Mouse (Mus musculus) CH12.LX (cell line): ENCODE measurements at regions not wholly inside any gene's neighbourhood (a gene's known extent, or its start where the extent isn't known, plus 50 kb on each side); places are given as distances from the start of the nearest gene placed in this dataset.

ENCODE experiments used
- DNase-seq: peaks from one replicate; pipeline ENCODE4 v3.0.0-alpha.2; 2013; ENCODE audit errors: extremely low read depth
- H3K27ac ChIP-seq: 2 replicates; pipeline ENCODE4 v1.5.1; 2012; ENCODE audit warnings: low read depth, mild to moderate bottlenecking, control low read depth, moderate library complexity; ENCODE audit not compliant: insufficient read depth
- H3K27me3 ChIP-seq: replicated peaks from 2 replicates; pipeline ENCODE3; 2012; ENCODE audit warnings: inconsistent platforms
- H3K36me3 ChIP-seq, 2 experiments: replicated peaks in 1 of 2; 2 replicates each; pipeline versions ENCODE3 to v1.6.1; 2012; ENCODE audit warnings: inconsistent platforms in 1 of 2, low read length in 1 of 2, mild to moderate bottlenecking in 1 of 2, mixed read lengths in 1 of 2, moderate library complexity in 1 of 2; ENCODE audit not compliant: control insufficient read depth in 1 of 2, insufficient read depth in 1 of 2
- H3K4me1 ChIP-seq, 2 experiments: 2 replicates each; pipeline ENCODE4 v1.6.1; 2012; ENCODE audit warnings: inconsistent platforms in 1 of 2, moderate library complexity in 1 of 2; ENCODE audit not compliant: insufficient read depth in 2 of 2, control insufficient read depth in 1 of 2
- H3K4me2 ChIP-seq: 2 replicates; pipeline ENCODE4 v1.6.1; 2012; ENCODE audit warnings: low read depth, mild to moderate bottlenecking, control low read depth; ENCODE audit not compliant: poor library complexity, insufficient read depth, severe bottlenecking
- H3K4me3 ChIP-seq, 3 experiments: fragments of 150-350 bp in 1 of 3; sonication (generic) in 1 of 3; replicated peaks in 1 of 3; 2 replicates each; pipeline versions ENCODE3 to v1.5.1; 2011 to 2012; ENCODE audit warnings: low read depth in 2 of 3, low read length in 2 of 3, mild to moderate bottlenecking in 2 of 3, moderate library complexity in 2 of 3, control low read depth in 1 of 3, improper control_type of control experiment in 1 of 3, inconsistent platforms in 1 of 3, mixed read lengths in 1 of 3; ENCODE audit not compliant: poor library complexity in 1 of 3
- H3K79me2 ChIP-seq: replicated peaks from 2 replicates; pipeline ENCODE4 v1.6.1; 2012; ENCODE audit warnings: mild to moderate bottlenecking, moderate library complexity; ENCODE audit not compliant: control insufficient read depth, poor library complexity, insufficient read depth, severe bottlenecking; ENCODE audit errors: extremely low read depth
- H3K9ac ChIP-seq: 2 replicates; pipeline ENCODE4 v1.6.1; 2012; ENCODE audit warnings: low read depth, mild to moderate bottlenecking, control low read depth, moderate library complexity; ENCODE audit not compliant: insufficient read depth
- H3K9me3 ChIP-seq: replicated peaks from 2 replicates; pipeline ENCODE3; 2012; ENCODE audit warnings: low read length, inconsistent platforms, mixed read lengths
- BHLHE40 ChIP-seq: IDR thresholded peaks from 2 replicates; pipeline ENCODE4 v1.6.1; 2011; ENCODE audit warnings: mild to moderate bottlenecking, low read depth, low read length, improper control_type of control experiment
- E2F4 ChIP-seq: IDR thresholded peaks from 2 replicates; pipeline ENCODE4 v1.6.1; 2011; ENCODE audit warnings: low read depth, low read length, improper control_type of control experiment; ENCODE audit not compliant: insufficient replicate concordance
- ELF1 ChIP-seq: IDR thresholded peaks from 2 replicates; pipeline ENCODE4 v1.6.1; 2014; ENCODE audit warnings: low read depth, mild to moderate bottlenecking, inconsistent platforms, low read length, improper control_type of control experiment
- GABPA ChIP-seq: IDR thresholded peaks from 2 replicates; pipeline ENCODE4 v1.6.1; 2012; ENCODE audit warnings: low read depth, low read length, improper control_type of control experiment, inconsistent platforms; ENCODE audit not compliant: insufficient replicate concordance
- HCFC1 ChIP-seq: IDR thresholded peaks from 2 replicates; pipeline ENCODE4 v1.6.1; 2012; ENCODE audit warnings: low read depth, mild to moderate bottlenecking, inconsistent platforms, low read length, improper control_type of control experiment
- IRF4 ChIP-seq: IDR thresholded peaks from 2 replicates; pipeline ENCODE4 v1.6.1; 2014; ENCODE audit warnings: low read depth, mild to moderate bottlenecking, inconsistent platforms, low read length, improper control_type of control experiment
- JUN ChIP-seq: IDR thresholded peaks from 2 replicates; pipeline ENCODE4 v1.6.1; 2011; ENCODE audit warnings: low read depth, mild to moderate bottlenecking, low read length, improper control_type of control experiment, moderate library complexity; ENCODE audit not compliant: insufficient read depth
- KAT2A ChIP-seq: IDR thresholded peaks from 2 replicates; pipeline ENCODE4 v1.6.1; 2012; ENCODE audit warnings: low read length, improper control_type of control experiment, inconsistent platforms; ENCODE audit not compliant: insufficient replicate concordance
- MAFK ChIP-seq: IDR thresholded peaks from 2 replicates; pipeline ENCODE4 v1.6.1; 2011; ENCODE audit warnings: low read length, improper control_type of control experiment; ENCODE audit not compliant: insufficient replicate concordance
- MAX ChIP-seq: IDR thresholded peaks from 2 replicates; pipeline ENCODE4 v1.6.1; 2011; ENCODE audit warnings: low read length, improper control_type of control experiment
- MXI1 ChIP-seq: IDR thresholded peaks from 2 replicates; pipeline ENCODE4 v1.6.1; 2011; ENCODE audit warnings: mild to moderate bottlenecking, low read depth, low read length, improper control_type of control experiment
- MYC ChIP-seq: IDR thresholded peaks from 2 replicates; pipeline ENCODE4 v1.6.1; 2011; ENCODE audit warnings: low read depth, mild to moderate bottlenecking, improper control_type of control experiment, low read length
- NELFE ChIP-seq: IDR thresholded peaks from 2 replicates; pipeline ENCODE4 v1.6.1; 2011; ENCODE audit warnings: low read depth, low read length, improper control_type of control experiment
- NRF1 ChIP-seq: IDR thresholded peaks from 2 replicates; pipeline ENCODE4 v1.6.1; 2014; ENCODE audit warnings: low read depth, mild to moderate bottlenecking, inconsistent platforms, low read length, improper control_type of control experiment, moderate library complexity
- PAX5 ChIP-seq: IDR thresholded peaks from 2 replicates; pipeline ENCODE4 v1.6.1; 2012; ENCODE audit warnings: low read length, inconsistent platforms, mixed read lengths
- POLR2A ChIP-seq: IDR thresholded peaks from 2 replicates; pipeline ENCODE4 v1.6.1; 2011; ENCODE audit warnings: low read depth, mild to moderate bottlenecking, improper control_type of control experiment, low read length
- POLR2AphosphoS2 ChIP-seq: IDR thresholded peaks from 2 replicates; pipeline ENCODE4 v1.6.1; 2011; ENCODE audit warnings: low read depth, low read length, improper control_type of control experiment
- RAD21 ChIP-seq: IDR thresholded peaks from 2 replicates; pipeline ENCODE4 v1.6.1; 2011; ENCODE audit warnings: low read depth, mild to moderate bottlenecking, low read length, improper control_type of control experiment, moderate library complexity
- RCOR1 ChIP-seq: conservative IDR thresholded peaks from 2 replicates; pipeline ENCODE4 v1.6.1; 2012; ENCODE audit warnings: low read depth, mild to moderate bottlenecking, inconsistent platforms, low read length, improper control_type of control experiment
- SIN3A ChIP-seq: IDR thresholded peaks from 2 replicates; pipeline ENCODE4 v1.6.1; 2012; ENCODE audit warnings: low read length, improper control_type of control experiment, inconsistent platforms
- TCF12 ChIP-seq: IDR thresholded peaks from 2 replicates; pipeline ENCODE4 v1.6.1; 2014; ENCODE audit warnings: low read depth, mild to moderate bottlenecking, inconsistent platforms, low read length, improper control_type of control experiment
- UBTF ChIP-seq: IDR thresholded peaks from 2 replicates; pipeline ENCODE4 v1.6.1; 2012; ENCODE audit warnings: low read depth, mild to moderate bottlenecking, inconsistent platforms, low read length, improper control_type of control experiment, moderate library complexity
- USF1 ChIP-seq: IDR thresholded peaks from 2 replicates; pipeline ENCODE4 v1.6.1; 2014; ENCODE audit warnings: low read depth, mild to moderate bottlenecking, inconsistent platforms, low read length, improper control_type of control experiment
- USF2 ChIP-seq: conservative IDR thresholded peaks from 2 replicates; pipeline ENCODE4 v1.6.1; 2011; ENCODE audit warnings: low read depth, low read length, improper control_type of control experiment
- ZC3H11A ChIP-seq: IDR thresholded peaks from 2 replicates; pipeline ENCODE4 v1.6.1; 2012; ENCODE audit warnings: low read depth, mild to moderate bottlenecking, inconsistent platforms, low read length, improper control_type of control experiment
- ZKSCAN1 ChIP-seq: IDR thresholded peaks from 2 replicates; pipeline ENCODE4 v1.6.1; 2012; ENCODE audit warnings: low read depth, inconsistent platforms, low read length, improper control_type of control experiment, borderline replicate concordance
- ZMIZ1 ChIP-seq: IDR thresholded peaks from 2 replicates; pipeline ENCODE4 v1.6.1; 2012; ENCODE audit warnings: low read depth, mild to moderate bottlenecking, inconsistent platforms, low read length, improper control_type of control experiment
- ZNF384 ChIP-seq: IDR thresholded peaks from 2 replicates; pipeline ENCODE4 v1.6.1; 2012; ENCODE audit warnings: low read depth, low read length, improper control_type of control experiment, inconsistent platforms
- dilution Hi-C: fragments of 300-500 bp; cut with MboI; formaldehyde crosslinking; loops from 2 replicates; pipeline ENCODE4 v1.14.3; 2020; ENCODE audit warnings: low sequenced_read_pairs; ENCODE audit not compliant: extremely low pct_unique_long_range_greater_than_20kb, extremely low pct_ligation_motif_present
- in situ Hi-C: fragments of 300-500 bp; cut with MboI; formaldehyde crosslinking; loops from 3 replicates; pipeline ENCODE4 v1.14.3; 2019; ENCODE audit warnings: low sequenced_read_pairs, low pct_ligation_motif_present, low pct_unique_long_range_greater_than_20kb, mixed read lengths

GRCm38 (mm10) chr2:53330680-53331079 lies 139.2 kb downstream of the Arl6ip6 start (continued):
- no peak for TF ChIP-seq RCOR1
- TF ChIP-seq USF2: no peak
- TF ChIP-seq HCFC1: no peak
- no peak for TF ChIP-seq NELFE
- TF ChIP-seq BHLHE40: no peak
- TF ChIP-seq MAFK: no peak

- TF ChIP-seq ELF1 (no peak), ZKSCAN1 (no peak), USF1 (no peak), POLR2AphosphoS2 (no peak), NRF1 (no peak), NELFE (no peak), MAX (no peak), MYC (no peak), PAX5 (no peak), TCF12 (no peak), UBTF (no peak), RAD21 (no peak), E2F4 (no peak)
- TF ChIP-seq, all 38 proteins: peak for 0
- Histone ChIP-seq H3K27me3 (no peaks in the 10 kb centered on the region), H3K36me3 (no peaks in the 10 kb centered on the region), H3K4me1 (no peaks in the 10 kb centered on the region), H3K79me2 (no peaks in the 10 kb centered on the region), H3K4me3 (no peak overlapping the region), H3K9me3 (no peaks in the 10 kb centered on the region), H3K9ac (no peak overlapping the region), H3K4me2 (no peak overlapping the region), H3K27ac (no peak overlapping the region)
- no peak for DNase-seq
- dilution Hi-C loops (no loop called here), in situ Hi-C loops (no loop called here)
Measured at GRCm38 (mm10) chr2:53359026-53359425, 167.5 kb downstream of the Arl6ip6 start.

GRCm38 (mm10) chr2:53382348-53382747 lies 190.8 kb downstream of the Arl6ip6 start:
- dilution Hi-C loops: no loop called here
- H3K4me1 ChIP-seq: no peaks in the 10 kb centered on the region
- no peaks in the 10 kb centered on the region for H3K36me3 ChIP-seq
- H3K9me3 ChIP-seq: no peaks in the 10 kb centered on the region
- in situ Hi-C loops: no loop called here
- no peaks in the 10 kb centered on the region for H3K27me3 ChIP-seq
- no peak overlapping the region for H3K27ac ChIP-seq
- H3K9ac ChIP-seq: no peak overlapping the region
- DNase-seq: no peak
- no peak for TF ChIP-seq UBTF
- TF ChIP-seq RAD21: no peak
- no peak for TF ChIP-seq E2F4
- no peak for TF ChIP-seq PAX5
- no peak for TF ChIP-seq MYC
- no peak for TF ChIP-seq ZMIZ1
- no peak for TF ChIP-seq HCFC1
- TF ChIP-seq MXI1: no peak
- no peak for TF ChIP-seq NELFE
- TF ChIP-seq ZNF384: no peak
- TF ChIP-seq POLR2A: no peak
- no peak for TF ChIP-seq IRF4
- no peak for TF ChIP-seq SIN3A
- no peak for TF ChIP-seq NRF1
- no peak for TF ChIP-seq KAT2A
- no peak for TF ChIP-seq ELF1
- no peak for TF ChIP-seq JUN
- TF ChIP-seq ZC3H11A: no peak
- TF ChIP-seq GABPA: no peak
- no peak overlapping the region for H3K4me3 ChIP-seq
- no peak overlapping the region for H3K4me2 ChIP-seq
- H3K79me2 ChIP-seq: no peaks in the 10 kb centered on the region
